Mouse (Mus musculus) heart, postnatal 0 days (tissue): ENCODE measurements around the gene Mvb12b.

Source experiments
- CTCF ChIP-seq: IDR thresholded peaks from 2 replicates; pipeline ENCODE4 v1.5.1; 2016; ENCODE audit warnings: antibody characterized with exemption, control low read depth, low read depth
- EP300 ChIP-seq: IDR thresholded peaks from 2 replicates; pipeline ENCODE4 v1.6.1; 2016; ENCODE audit warnings: antibody characterized with exemption, low read depth

DNA sequence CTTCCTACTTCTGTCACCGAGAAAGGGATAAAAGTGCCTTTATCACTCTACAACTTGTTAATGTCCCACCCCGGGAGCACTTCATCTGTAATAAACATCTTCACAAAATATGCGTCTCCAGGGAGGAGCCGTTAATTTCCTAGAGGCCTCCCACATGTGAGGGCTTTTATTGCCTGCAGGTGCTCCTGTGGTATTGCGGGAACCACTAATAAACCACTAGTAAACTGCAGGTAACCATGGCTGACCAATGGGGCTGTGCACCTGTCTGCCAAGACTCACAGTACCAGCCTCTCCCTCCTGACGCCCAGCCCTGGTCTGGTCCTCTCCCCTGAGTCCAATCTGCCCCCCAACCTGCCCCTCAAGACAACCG, 186.3 kb downstream of the Mvb12b start:
- no peak for TF ChIP-seq CTCF
- TF ChIP-seq EP300: no peak
